Mouse (Mus musculus): ENCODE results near the gene Tmcc2.

- TF ChIP-seq EP300 (IDR thresholded peaks at IDR 0.05; ENCODE audit: low read depth) (no peak), CTCF (IDR thresholded peaks at IDR 0.05; ENCODE audit: low read depth) (no peak)
Observed at GRCm38 (mm10) chr1:132370681-132371173, 20.4 kb downstream of the Tmcc2 start.
